Mouse (Mus musculus): ENCODE data around the gene Aym1. TPM values are rescaled to one million over a fixed set of nuclear protein-coding genes. Genes with fewer than 3 reads are reported as not detected.

Gene Aym1
- polyA plus RNA-seq (2014; fragmentation: Illumina TruSeq; extraction: RNeasy Lipid Tissue Mini Kit (QIAGEN cat#74804)) = not detected

DNA sequence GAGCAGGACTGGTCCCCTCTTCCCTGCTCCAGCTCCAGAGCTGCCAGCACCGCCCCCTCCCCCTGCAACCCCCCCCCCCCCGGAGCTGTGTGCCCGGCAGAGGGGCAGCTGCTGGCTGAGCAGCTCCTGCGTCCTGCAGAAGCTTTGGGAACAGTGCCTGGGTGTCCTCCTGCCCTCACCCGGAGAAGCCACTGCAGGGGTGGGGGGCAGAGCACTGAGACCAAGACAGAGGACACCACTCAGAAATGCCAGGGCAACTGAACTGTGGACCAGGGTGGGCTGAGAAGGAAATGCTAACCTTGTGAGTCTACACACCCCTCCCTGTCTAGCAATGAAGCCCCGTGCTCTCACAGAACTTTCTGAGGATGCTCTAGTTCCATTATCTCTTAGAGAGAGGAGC is at the start of gene Aym1:
TSS of gene Aym1 (plus strand) at position 109 of the 400 bp plus-strand sequence.

DNA sequence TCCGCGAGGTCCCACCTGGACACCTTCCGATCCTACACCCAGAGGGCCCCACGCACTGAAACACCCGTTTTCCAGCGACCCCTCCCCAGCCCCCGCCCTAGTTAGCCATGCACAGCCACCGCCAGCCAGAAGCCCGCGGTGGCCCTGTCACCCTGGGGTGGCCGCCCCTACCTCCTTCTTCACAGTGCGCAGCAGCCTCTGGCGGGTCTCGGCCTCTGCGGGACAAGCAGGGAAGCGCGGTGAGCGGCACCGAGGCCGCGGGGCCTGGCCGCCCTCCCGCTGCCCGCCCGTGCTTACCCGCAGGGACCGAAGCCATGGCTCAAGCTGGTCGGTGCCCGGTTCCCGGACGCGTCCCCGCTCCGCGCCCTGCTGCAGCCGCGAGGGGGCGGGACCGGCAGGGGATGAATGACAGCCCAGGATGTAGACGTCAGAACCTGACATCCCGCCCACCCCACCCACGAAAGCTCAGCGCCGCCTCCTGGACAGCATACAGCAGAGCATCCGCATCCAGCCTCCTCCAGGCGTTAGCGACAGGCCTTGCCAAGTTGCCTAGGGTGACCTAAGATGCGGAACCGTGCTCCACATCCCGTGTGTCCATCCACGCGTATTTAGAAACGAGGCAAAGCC is 46.6 kb upstream of the Aym1 start, which contains the start of gene Sgsm1:
TSS of gene Sgsm1 (minus strand) at position 410 of the 627 bp plus-strand sequence.

Other genes starting within 250 kb of the Aym1 start
- 4.9 TPM for gene 2900026A02Rik, start 136.1 kb upstream of the Aym1 start, polyA plus RNA-seq (2014; fragmentation: Illumina TruSeq; extraction: RNeasy Lipid Tissue Mini Kit (QIAGEN cat#74804))
- gene Tmem211, start 130.4 kb upstream of the Aym1 start, polyA plus RNA-seq (2014; fragmentation: Illumina TruSeq; extraction: RNeasy Lipid Tissue Mini Kit (QIAGEN cat#74804)) = not detected
- gene Sgsm1, start 46.5 kb upstream of the Aym1 start, polyA plus RNA-seq (2014; fragmentation: Illumina TruSeq; extraction: RNeasy Lipid Tissue Mini Kit (QIAGEN cat#74804)) = 0.29 TPM
- 0.31 TPM for gene Wscd2, start 133.0 kb downstream of the Aym1 start, polyA plus RNA-seq (2014; fragmentation: Illumina TruSeq; extraction: RNeasy Lipid Tissue Mini Kit (QIAGEN cat#74804))

All from ovary, adult 10 weeks (tissue).